Mouse (Mus musculus) cortical plate, adult 2 months (tissue): ENCODE results near the gene Ppp1r26.

Source experiments
- CTCF ChIP-seq: fragments of 200-500 bp; IDR thresholded peaks from 2 replicates; pipeline ENCODE4 v1.5.1; 2011; ENCODE audit warnings: mild to moderate bottlenecking, control low read depth, low read length; ENCODE audit not compliant: insufficient read depth; ENCODE audit errors: extremely low read depth
- POLR2A ChIP-seq: fragments of 200-500 bp; IDR thresholded peaks from 2 replicates; pipeline ENCODE4 v1.6.1; 2011; ENCODE audit warnings: mild to moderate bottlenecking, low read length, control low read depth; ENCODE audit not compliant: insufficient read depth; ENCODE audit errors: extremely low read depth

DNA sequence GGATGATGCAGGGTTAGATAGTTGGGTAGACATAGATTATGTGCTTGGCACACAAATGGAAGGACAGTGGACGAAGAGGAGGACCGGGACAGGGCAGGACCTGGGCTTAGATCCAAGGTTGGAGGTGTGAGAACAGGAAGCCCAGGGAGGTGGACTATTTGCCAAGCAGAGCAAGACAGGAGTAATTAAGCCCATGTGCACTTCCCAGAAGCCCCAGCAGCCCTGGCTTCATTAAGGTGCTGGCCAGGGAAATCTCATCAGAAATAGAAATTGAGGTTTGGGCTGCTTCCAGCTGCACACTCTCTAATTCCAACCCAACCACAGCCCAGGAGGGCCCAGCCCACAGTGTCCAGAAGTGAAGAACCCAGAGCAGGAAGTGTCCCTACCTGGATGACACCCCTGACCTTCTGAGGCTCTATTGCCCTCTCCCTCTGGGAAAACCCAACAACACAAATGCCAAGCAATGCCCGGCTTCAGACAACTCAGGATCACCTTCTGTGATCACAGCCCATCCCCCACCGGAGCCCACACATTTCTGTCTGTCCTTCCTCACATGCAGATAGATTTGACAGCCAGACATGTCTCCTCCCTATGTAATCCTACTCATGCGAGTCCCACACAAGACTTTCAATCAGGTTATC is 32.4 kb upstream of the Ppp1r26 start:
- TF ChIP-seq CTCF (no peak), POLR2A (no peak)
